Mouse (Mus musculus) heart, postnatal 0 days (tissue): Measurements from ENCODE around the gene Rxra. TPM values are rescaled to one million over a fixed set of nuclear protein-coding genes. Genes with fewer than 3 reads are reported as not detected.

Experiments
- ATAC-seq: fragments of 200-750 bp; cut with Nextera tagmentation; 2 replicates; pipeline ENCODE4 v1.8.0; 2017; ENCODE audit warnings: low read depth, moderate number of reproducible peaks, moderate library complexity; ENCODE audit not compliant: insufficient read depth
- DNase-seq: peaks from one replicate; pipeline ENCODE4 v3.0.0-alpha.2; 2016; ENCODE audit warnings: low spot score
- H3K27ac ChIP-seq: fragments of 300-500 bp; sonication (generic); 2 replicates; pipeline ENCODE4 v1.5.1; 2014; ENCODE audit warnings: low read depth, mild to moderate bottlenecking
- H3K27me3 ChIP-seq: fragments of 300-500 bp; sonication (generic); 2 replicates; pipeline ENCODE4 v1.6.1; 2014; ENCODE audit warnings: low read length, mixed read lengths; ENCODE audit not compliant: control insufficient read depth, insufficient read depth
- H3K36me3 ChIP-seq: fragments of 300-500 bp; sonication (generic); replicated peaks from 2 replicates; pipeline ENCODE4 v1.6.1; 2014; ENCODE audit warnings: low read length, mixed read lengths; ENCODE audit not compliant: control insufficient read depth, insufficient read depth
- H3K4me1 ChIP-seq: fragments of 300-500 bp; sonication (generic); 2 replicates; pipeline ENCODE4 v1.6.1; 2014; ENCODE audit warnings: antibody characterized with exemption; ENCODE audit not compliant: control insufficient read depth, insufficient read depth
- H3K4me2 ChIP-seq: fragments of 300-500 bp; sonication (generic); 2 replicates; pipeline ENCODE4 v1.6.1; 2014; ENCODE audit warnings: low read depth, mild to moderate bottlenecking, low read length, moderate library complexity
- H3K4me3 ChIP-seq: fragments of 300-500 bp; sonication (generic); 2 replicates; pipeline ENCODE4 v1.5.1; 2014; ENCODE audit warnings: low read depth, low read length
- H3K9ac ChIP-seq: fragments of 300-500 bp; sonication (generic); replicated peaks from 2 replicates; pipeline ENCODE4 v1.6.1; 2014; ENCODE audit warnings: low read depth, low read length, mixed read lengths
- H3K9me3 ChIP-seq: fragments of 300-500 bp; sonication (generic); replicated peaks from 2 replicates; pipeline ENCODE4 v1.6.1; 2016; ENCODE audit warnings: low read length; ENCODE audit not compliant: control insufficient read depth
- CTCF ChIP-seq: IDR thresholded peaks from 2 replicates; pipeline ENCODE4 v1.5.1; 2016; ENCODE audit warnings: antibody characterized with exemption, control low read depth, low read depth
- EP300 ChIP-seq: IDR thresholded peaks from 2 replicates; pipeline ENCODE4 v1.6.1; 2016; ENCODE audit warnings: antibody characterized with exemption, low read depth
- WGBS: fragments of 180-500 bp; shearing (Covaris S2); extraction: QIAGEN DNeasy Blood & Tissue Kit; methylation state at CpG from one replicate; pipeline ENCODE4 v1.1.7; 2014; 5-methylcytosine and 5-hydroxymethylcytosine counted together
- polyA plus RNA-seq: library from polyadenylated mRNA; unstranded; fragments of >200 nt; fragmentation: Nextera tagmentation; extraction: Ambion mirVana; gene quantifications from 2 replicates; pipeline ENCODE4 v1.2.1, GENCODE M21; 2015
- total RNA-seq: library from RNA; depleted of rRNA; stranded (reverse); fragments of >200 nt; gene quantifications from 2 replicates; pipeline ENCODE4 v1.2.3, GENCODE M21; 2014; ENCODE audit warnings: low replicate concordance

Rxra gene
- total and polyA plus RNA-seq, 2 experiments from 2014 or later, result 5.5 to 56.9 TPM

DNA sequence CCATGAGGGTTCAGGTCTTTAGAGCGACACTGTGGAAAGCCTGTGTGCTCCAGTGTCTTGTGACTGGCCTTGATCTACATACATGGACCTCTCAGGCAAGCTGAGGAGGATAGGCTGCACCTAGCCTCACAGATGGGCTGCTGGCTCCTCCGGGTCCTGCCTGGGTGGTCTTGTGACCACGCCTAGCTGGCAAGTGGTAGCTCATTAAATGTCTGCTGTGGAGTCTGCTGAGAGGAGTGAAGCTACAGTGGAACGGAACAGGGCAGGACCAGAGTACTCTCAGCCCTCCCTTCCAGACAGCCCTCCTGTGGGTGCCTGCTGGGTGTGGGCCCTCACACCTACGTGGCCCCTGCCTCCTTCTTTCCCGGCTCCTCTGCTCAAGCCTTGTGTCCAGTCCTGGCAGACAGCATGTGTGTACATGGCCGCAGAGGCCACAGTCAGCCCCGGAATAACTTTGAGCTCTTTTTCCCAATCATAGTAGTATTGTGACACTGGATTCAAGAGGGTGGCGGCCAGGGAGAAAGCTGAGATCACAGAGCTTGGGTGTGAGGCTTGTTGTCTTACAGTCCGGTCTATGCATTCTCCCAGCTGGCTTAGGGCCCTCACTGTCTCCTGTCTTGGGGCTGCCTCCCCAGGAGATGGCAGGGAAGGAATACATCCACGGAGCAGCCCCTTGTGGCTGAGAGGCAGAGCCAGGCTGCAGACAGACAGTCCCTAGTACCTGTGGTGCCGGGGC lies 74.3 kb downstream of the Rxra start:
- no peak for DNase-seq
- H3K4me3 ChIP-seq, result no peak overlapping the region
- H3K4me1 ChIP-seq, result peaks cover 30% of the 10 kb centered on the region
- peaks cover 58% of the 10 kb centered on the region for H3K36me3 ChIP-seq
- TF ChIP-seq EP300 (no peak), CTCF (no peak)
- no peak overlapping the region for H3K9ac ChIP-seq
- no peaks in the 10 kb centered on the region for H3K9me3 ChIP-seq
- WGBS, result 65% methylated on average over 12 of the region's 12 CpGs
- H3K27ac ChIP-seq, result peak overlapping the region; percentile 8; the same call in 1 of the 2 replicates
- H3K27me3 ChIP-seq, result no peaks in the 10 kb centered on the region
- ATAC-seq, result no peak
- no peak overlapping the region for H3K4me2 ChIP-seq

DNA sequence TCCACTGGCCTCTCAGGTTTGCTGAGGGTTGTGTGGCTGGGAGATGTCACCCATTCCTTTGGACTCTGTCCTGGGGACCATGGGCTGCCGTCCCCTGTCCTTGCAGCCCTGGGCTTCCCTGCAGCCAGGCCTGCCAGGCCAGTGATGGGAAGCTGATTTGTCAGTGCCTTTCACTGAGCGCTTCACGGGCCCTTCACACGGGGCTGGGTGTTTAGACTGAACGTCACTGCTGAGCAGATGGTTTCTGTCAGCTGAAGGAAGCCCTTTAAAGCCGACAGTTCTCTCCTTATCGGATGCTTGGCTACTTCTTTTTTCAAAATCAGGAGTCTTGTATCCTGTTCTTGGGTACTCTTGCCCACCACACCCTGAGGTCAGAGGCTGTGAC lies 74.9 kb downstream of the Rxra start:
- Histone ChIP-seq H3K9me3 (no peaks in the 10 kb centered on the region), H3K27ac (peak overlapping the region; percentile 8; the same call in 1 of the 2 replicates), H3K36me3 (peaks cover 63% of the 10 kb centered on the region), H3K9ac (no peak overlapping the region), H3K4me2 (no peak overlapping the region), H3K27me3 (no peaks in the 10 kb centered on the region), H3K4me3 (no peak overlapping the region), H3K4me1 (peaks cover 24% of the 10 kb centered on the region)
- WGBS, result 30% methylated on average over 7 of the region's 7 CpGs
- TF ChIP-seq CTCF (no peak), EP300 (no peak)
- ATAC-seq (no peak), DNase-seq (peak; percentile 28)

DNA sequence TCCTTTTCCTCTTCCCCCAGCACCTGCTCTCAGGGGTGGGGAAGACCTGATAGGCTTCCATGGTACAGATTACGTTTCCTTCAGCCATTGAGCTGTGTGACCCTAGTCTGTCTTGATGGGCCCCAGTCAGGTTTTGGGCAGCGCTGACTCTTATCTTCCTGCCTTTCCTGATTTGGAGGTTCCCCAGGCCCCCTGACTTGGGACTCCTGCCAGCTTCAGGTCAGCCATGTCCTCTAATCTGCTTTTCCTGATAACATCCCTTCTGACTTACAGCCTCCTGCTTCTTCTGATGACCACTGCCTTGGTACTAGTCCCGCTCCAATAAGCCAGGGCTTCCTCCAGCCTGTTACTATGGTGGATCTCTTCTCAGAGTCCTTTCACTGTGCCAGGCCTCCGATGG lies 75.6 kb downstream of the Rxra start:
- DNase-seq (no peak), ATAC-seq (no peak)
- 30% methylated on average over 4 of the region's 4 CpGs for WGBS
- Histone ChIP-seq H3K9ac (no peak overlapping the region), H3K36me3 (peaks cover 70% of the 10 kb centered on the region), H3K9me3 (no peaks in the 10 kb centered on the region), H3K4me3 (no peak overlapping the region), H3K4me1 (peaks cover 18% of the 10 kb centered on the region), H3K27me3 (no peaks in the 10 kb centered on the region), H3K4me2 (no peak overlapping the region), H3K27ac (no peak overlapping the region)
- no peak for TF ChIP-seq CTCF
- no peak for TF ChIP-seq EP300

DNA sequence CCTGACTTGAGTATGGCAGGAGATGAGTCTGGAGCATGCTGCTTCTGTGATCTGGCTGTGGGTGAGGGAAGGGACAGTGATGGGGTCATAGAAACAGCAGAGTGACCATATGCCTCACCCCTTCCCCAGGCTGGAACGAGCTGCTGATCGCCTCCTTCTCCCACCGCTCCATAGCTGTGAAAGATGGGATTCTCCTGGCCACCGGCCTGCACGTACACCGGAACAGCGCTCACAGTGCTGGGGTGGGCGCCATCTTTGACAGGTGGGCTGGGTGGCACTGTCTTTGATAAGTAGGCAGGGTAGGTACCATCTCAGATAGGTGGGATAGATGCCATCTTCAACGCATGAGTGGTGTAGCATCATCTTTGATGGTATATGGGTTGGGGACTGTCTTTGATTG lies 77.9 kb downstream of the Rxra start:
- H3K9ac ChIP-seq, result no peak overlapping the region
- H3K4me3 ChIP-seq, result no peak overlapping the region
- DNase-seq (no peak), ATAC-seq (no peak)
- H3K4me1 ChIP-seq, result peaks cover 29% of the 10 kb centered on the region
- peaks cover 58% of the 10 kb centered on the region for H3K36me3 ChIP-seq
- no peaks in the 10 kb centered on the region for H3K9me3 ChIP-seq
- no peak for TF ChIP-seq EP300
- no peak for TF ChIP-seq CTCF
- no peaks in the 10 kb centered on the region for H3K27me3 ChIP-seq
- 98% methylated on average over 9 of the region's 9 CpGs for WGBS
- no peak overlapping the region for H3K27ac ChIP-seq
- H3K4me2 ChIP-seq, result no peak overlapping the region

DNA sequence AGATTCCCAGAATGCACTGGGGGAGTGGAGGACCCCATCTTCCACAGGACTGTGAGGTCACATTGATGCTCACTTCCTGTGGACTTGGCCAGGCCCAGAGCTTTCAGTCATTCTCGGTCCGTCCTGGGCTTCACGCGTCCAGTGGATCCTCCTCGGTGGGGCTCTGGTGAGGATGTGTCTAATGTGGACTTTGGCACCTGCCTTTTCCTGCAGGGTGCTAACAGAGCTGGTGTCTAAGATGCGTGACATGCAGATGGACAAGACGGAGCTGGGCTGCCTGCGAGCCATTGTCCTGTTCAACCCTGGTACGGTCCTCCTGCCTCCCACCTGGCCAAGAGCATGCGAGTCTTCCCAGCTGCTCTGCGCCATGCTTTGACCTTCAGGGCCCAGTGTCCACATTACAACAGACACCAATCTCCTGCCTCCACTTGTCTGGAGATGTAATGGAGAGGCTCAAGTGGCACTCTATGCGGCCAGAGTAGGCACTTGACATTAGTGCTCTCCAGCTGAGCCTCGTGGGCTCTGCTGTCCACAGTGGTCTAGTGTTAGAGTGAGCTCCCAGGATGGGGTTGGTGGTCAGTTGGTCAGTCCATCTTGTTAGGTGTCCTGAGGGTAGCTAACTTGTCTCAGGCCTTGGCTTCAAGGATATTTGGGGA lies 79.9 kb downstream of the Rxra start:
- Histone ChIP-seq H3K4me3 (no peak overlapping the region), H3K4me2 (no peak overlapping the region), H3K27ac (no peak overlapping the region), H3K9me3 (no peaks in the 10 kb centered on the region), H3K9ac (no peak overlapping the region), H3K27me3 (no peaks in the 10 kb centered on the region), H3K4me1 (peaks cover 27% of the 10 kb centered on the region), H3K36me3 (peaks cover 63% of the 10 kb centered on the region)
- TF ChIP-seq CTCF (no peak), EP300 (no peak)
- DNase-seq, result no peak
- ATAC-seq, result no peak
- WGBS, result 69% methylated on average over 13 of the region's 13 CpGs
